Mouse (Mus musculus) lung, adult 2 months (tissue): ENCODE data around the gene Sh3pxd2a.
A peak's percentile ranks its signal among the peaks of the same experiment; 100 is the strongest.

Experiments
- CTCF ChIP-seq: fragments of 200-500 bp; IDR thresholded peaks from 2 replicates; pipeline ENCODE4 v1.5.1; 2011; ENCODE audit warnings: mild to moderate bottlenecking, low read length, control low read depth; ENCODE audit not compliant: insufficient read depth
- POLR2A ChIP-seq: fragments of 200-500 bp; IDR thresholded peaks from 2 replicates; pipeline ENCODE4 v1.6.1; 2011; ENCODE audit warnings: low read depth, mild to moderate bottlenecking, control low read depth, low read length, borderline replicate concordance; ENCODE audit errors: extremely low read depth

GRCm38 (mm10) chr19:47356188-47356857 is 107.9 kb downstream of the Sh3pxd2a start:
- TF ChIP-seq CTCF (peak; percentile 55), POLR2A (no peak)
